Mouse (Mus musculus): Measurements from ENCODE around the gene S100a4.
A peak's percentile ranks its signal among the peaks of the same experiment; 100 is the strongest.

The S100a4 gene

GRCm38 (mm10) chr3:90621552-90621951 lies 18.0 kb downstream of the S100a4 start:
- DNase-seq (ENCODE audit: extremely low read depth, insufficient read length, low spot score): no peak

- DNase-seq (ENCODE audit: extremely low read depth, insufficient read length, low spot score): no peak
Measured at GRCm38 (mm10) chr3:90623435-90624071, 20.0 kb downstream of the S100a4 start.

- no peak for DNase-seq (ENCODE audit: extremely low read depth, insufficient read length, low spot score)
Measured at GRCm38 (mm10) chr3:90625496-90625895, 21.9 kb downstream of the S100a4 start.

- no peak for DNase-seq (ENCODE audit: extremely low read depth, insufficient read length, low spot score)
Measured at GRCm38 (mm10) chr3:90626266-90627021, 22.9 kb downstream of the S100a4 start.

GRCm38 (mm10) chr3:90627366-90627765 lies 23.8 kb downstream of the S100a4 start:
- DNase-seq (ENCODE audit: extremely low read depth, insufficient read length, low spot score): no peak

- no peak for DNase-seq (ENCODE audit: extremely low read depth, insufficient read length, low spot score)
Measured at GRCm38 (mm10) chr3:90627807-90628206, 24.2 kb downstream of the S100a4 start.

- DNase-seq (ENCODE audit: extremely low read depth, insufficient read length, low spot score): no peak
Measured at GRCm38 (mm10) chr3:90629298-90629697, 25.7 kb downstream of the S100a4 start.

- no peak for DNase-seq (ENCODE audit: extremely low read depth, insufficient read length, low spot score)
Measured at GRCm38 (mm10) chr3:90631984-90632383, 28.4 kb downstream of the S100a4 start.

- peak; percentile 18 for DNase-seq (ENCODE audit: extremely low read depth, insufficient read length, low spot score)
Measured at GRCm38 (mm10) chr3:90638511-90639275, 35.1 kb downstream of the S100a4 start.

- DNase-seq (ENCODE audit: extremely low read depth, insufficient read length, low spot score): peak; percentile 22
Measured at GRCm38 (mm10) chr3:90639511-90640154, 36.1 kb downstream of the S100a4 start.

- no peak for DNase-seq (ENCODE audit: extremely low read depth, insufficient read length, low spot score)
Measured at GRCm38 (mm10) chr3:90640981-90641380, 37.4 kb downstream of the S100a4 start.

GRCm38 (mm10) chr3:90644220-90644619 lies 40.6 kb downstream of the S100a4 start:
- no peak for DNase-seq (ENCODE audit: extremely low read depth, insufficient read length, low spot score)

- no peak for DNase-seq (ENCODE audit: extremely low read depth, insufficient read length, low spot score)
Measured at GRCm38 (mm10) chr3:90647291-90647690, 43.7 kb downstream of the S100a4 start.

GRCm38 (mm10) chr3:90648981-90649380 lies 45.4 kb downstream of the S100a4 start:
- DNase-seq (ENCODE audit: extremely low read depth, insufficient read length, low spot score): no peak

GRCm38 (mm10) chr3:90649832-90650231 lies 46.3 kb downstream of the S100a4 start:
- no peak for DNase-seq (ENCODE audit: extremely low read depth, insufficient read length, low spot score)

GRCm38 (mm10) chr3:90652878-90653508 lies 49.4 kb downstream of the S100a4 start:
- DNase-seq (ENCODE audit: extremely low read depth, insufficient read length, low spot score): peak; percentile 28

- peak; percentile 43 for DNase-seq (ENCODE audit: extremely low read depth, insufficient read length, low spot score)
Measured at GRCm38 (mm10) chr3:90653717-90654116, 50.1 kb downstream of the S100a4 start, which contains the start of gene S100a7a. Gene S100a7a, plus strand, starts transcription at chr3:90654017.
